Mouse (Mus musculus): Measurements from ENCODE around the gene Gtf2f2. TPM values are rescaled to one million over a fixed set of nuclear protein-coding genes. Genes with fewer than 3 reads are reported as not detected.

Gene Gtf2f2
- polyA plus RNA-seq, 1 experiment from 2014 or later = 55.9 TPM

DNA sequence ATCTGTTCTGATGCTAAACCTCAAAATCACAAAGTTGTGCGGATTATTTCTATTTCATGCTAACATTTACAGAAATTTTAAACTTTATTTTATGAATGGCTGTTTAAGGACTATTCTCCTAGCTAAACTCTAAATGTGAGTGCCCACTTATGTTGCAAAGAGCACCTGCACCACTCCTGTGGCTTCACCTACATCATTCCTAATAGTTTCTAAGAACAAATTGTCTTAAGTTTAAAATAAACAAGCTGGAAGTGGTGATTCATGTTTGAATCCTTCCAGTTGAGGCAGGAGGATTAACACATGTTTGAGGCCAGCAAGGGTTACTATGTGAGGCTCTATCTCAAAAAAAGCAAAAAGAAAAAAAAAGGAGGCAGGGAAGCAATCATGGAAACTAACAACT is 46.2 kb downstream of the Gtf2f2 start:
- WGBS = 89% methylated on average over 1 of the region's 1 CpGs
- Histone ChIP-seq H3K27me3 (ENCODE audit: control insufficient read depth, insufficient read depth, low read length) (no peaks in the 10 kb centered on the region), H3K4me1 (ENCODE audit: control insufficient read depth, insufficient read depth, low read length) (no peaks in the 10 kb centered on the region), H3K9me3 (replicated peaks; ENCODE audit: control insufficient read depth, low read length) (no peaks in the 10 kb centered on the region), H3K9ac (replicated peaks; ENCODE audit: low read length) (no peak overlapping the region), H3K4me2 (ENCODE audit: low read depth, low read length) (no peak overlapping the region), H3K27ac (replicated peaks; ENCODE audit: low read depth, low read length) (no peak overlapping the region), H3K4me3 (ENCODE audit: low read depth, low read length) (no peak overlapping the region), H3K36me3 (replicated peaks; ENCODE audit: control insufficient read depth, insufficient read depth, low read depth, low read length) (no peaks in the 10 kb centered on the region)
- ATAC-seq (replicated peaks; ENCODE audit: insufficient number of reproducible peaks, low FRiP score, low TSS enrichment, low read depth) (no peak), DNase-seq (ENCODE audit: low spot score) (no peak)

DNA sequence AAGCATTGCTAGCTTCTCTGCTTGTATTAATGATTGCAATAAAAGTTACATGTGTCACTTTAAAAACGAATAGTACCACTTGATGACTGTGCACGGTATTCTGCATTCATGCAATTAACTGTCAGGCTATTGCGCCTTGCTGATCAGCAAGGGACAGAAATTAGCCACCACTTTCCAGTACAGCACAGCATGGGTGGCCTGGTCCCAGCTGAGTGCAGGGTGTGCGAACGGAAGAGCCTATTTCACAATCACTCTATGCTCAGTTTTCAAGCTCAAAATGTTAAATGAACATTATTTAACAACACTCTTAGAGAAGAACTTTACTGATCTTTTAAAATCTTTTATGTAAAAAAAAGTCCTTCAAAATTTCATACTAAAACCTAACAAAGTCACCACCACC is 46.7 kb downstream of the Gtf2f2 start:
- WGBS = 75% methylated on average over 5 of the region's 5 CpGs
- Histone ChIP-seq H3K4me3 (ENCODE audit: low read depth, low read length) (no peak overlapping the region), H3K9me3 (replicated peaks; ENCODE audit: control insufficient read depth, low read length) (no peaks in the 10 kb centered on the region), H3K27ac (replicated peaks; ENCODE audit: low read depth, low read length) (no peak overlapping the region), H3K9ac (replicated peaks; ENCODE audit: low read length) (no peak overlapping the region), H3K27me3 (ENCODE audit: control insufficient read depth, insufficient read depth, low read length) (no peaks in the 10 kb centered on the region), H3K36me3 (replicated peaks; ENCODE audit: control insufficient read depth, insufficient read depth, low read depth, low read length) (no peaks in the 10 kb centered on the region), H3K4me2 (ENCODE audit: low read depth, low read length) (no peak overlapping the region), H3K4me1 (ENCODE audit: control insufficient read depth, insufficient read depth, low read length) (no peaks in the 10 kb centered on the region)
- ATAC-seq (replicated peaks; ENCODE audit: insufficient number of reproducible peaks, low FRiP score, low TSS enrichment, low read depth) = no peak
- DNase-seq (ENCODE audit: low spot score) = no peak

DNA sequence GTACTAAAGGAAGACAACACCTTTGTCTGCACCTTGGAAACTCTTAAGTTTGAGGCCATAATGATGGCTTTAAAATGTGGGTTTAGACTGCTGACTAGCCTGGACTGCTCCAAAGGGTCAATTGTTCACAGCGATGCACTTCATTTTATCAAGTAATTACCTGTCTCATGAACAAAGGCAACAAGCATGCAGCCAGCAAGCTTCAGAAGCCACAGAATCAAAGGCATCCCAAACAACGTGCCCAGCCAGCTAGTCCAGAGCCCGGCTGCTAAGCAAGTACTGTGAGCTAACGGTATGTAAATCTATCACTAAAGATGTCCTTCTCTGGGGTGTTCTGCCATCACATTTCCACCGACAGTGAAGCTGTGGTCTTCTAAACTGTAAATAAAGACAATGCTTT is 47.5 kb downstream of the Gtf2f2 start:
- no peak overlapping the region for H3K27ac ChIP-seq (replicated peaks; ENCODE audit: low read depth, low read length)
- DNase-seq (ENCODE audit: low spot score) (no peak), ATAC-seq (replicated peaks; ENCODE audit: insufficient number of reproducible peaks, low FRiP score, low TSS enrichment, low read depth) (no peak)

GRCm38 (mm10) chr14:75962250-75962649 is 48.4 kb downstream of the Gtf2f2 start:
- ATAC-seq (replicated peaks; ENCODE audit: insufficient number of reproducible peaks, low FRiP score, low TSS enrichment, low read depth) (no peak), DNase-seq (ENCODE audit: low spot score) (no peak)
- no peaks in the 10 kb centered on the region for H3K27me3 ChIP-seq (ENCODE audit: control insufficient read depth, insufficient read depth, low read length)
- 86% methylated on average over 9 of the region's 9 CpGs for WGBS
- no peaks in the 10 kb centered on the region for H3K4me1 ChIP-seq (ENCODE audit: control insufficient read depth, insufficient read depth, low read length)
- H3K4me2 ChIP-seq (ENCODE audit: low read depth, low read length) = no peak overlapping the region
- no peak overlapping the region for H3K4me3 ChIP-seq (ENCODE audit: low read depth, low read length)
- H3K9ac ChIP-seq (replicated peaks; ENCODE audit: low read length) = no peak overlapping the region
- H3K9me3 ChIP-seq (replicated peaks; ENCODE audit: control insufficient read depth, low read length) = no peaks in the 10 kb centered on the region
- no peak overlapping the region for H3K27ac ChIP-seq (replicated peaks; ENCODE audit: low read depth, low read length)
- H3K36me3 ChIP-seq (replicated peaks; ENCODE audit: control insufficient read depth, insufficient read depth, low read depth, low read length) = no peaks in the 10 kb centered on the region

More for the DNA sequence above, 47.5 kb downstream of the Gtf2f2 start:
- Histone ChIP-seq H3K9me3 (replicated peaks; ENCODE audit: control insufficient read depth, low read length) (no peaks in the 10 kb centered on the region), H3K4me3 (ENCODE audit: low read depth, low read length) (no peak overlapping the region), H3K27me3 (ENCODE audit: control insufficient read depth, insufficient read depth, low read length) (no peaks in the 10 kb centered on the region), H3K4me1 (ENCODE audit: control insufficient read depth, insufficient read depth, low read length) (no peaks in the 10 kb centered on the region), H3K4me2 (ENCODE audit: low read depth, low read length) (no peak overlapping the region), H3K9ac (replicated peaks; ENCODE audit: low read length) (no peak overlapping the region), H3K36me3 (replicated peaks; ENCODE audit: control insufficient read depth, insufficient read depth, low read depth, low read length) (no peaks in the 10 kb centered on the region)
- 63% methylated on average over 5 of the region's 5 CpGs for WGBS

- no peaks in the 10 kb centered on the region for H3K4me1 ChIP-seq (ENCODE audit: control insufficient read depth, insufficient read depth, low read length)
- H3K4me3 ChIP-seq (ENCODE audit: low read depth, low read length) = no peak within 1 kb of the TSS
- no peaks in the 10 kb centered on the region for H3K27me3 ChIP-seq (ENCODE audit: control insufficient read depth, insufficient read depth, low read length)
- H3K9me3 ChIP-seq (replicated peaks; ENCODE audit: control insufficient read depth, low read length) = no peaks in the 10 kb centered on the region
- no peaks in the 10 kb centered on the region for H3K36me3 ChIP-seq (replicated peaks; ENCODE audit: control insufficient read depth, insufficient read depth, low read depth, low read length)
- WGBS = 87% methylated on average over 7 of the region's 7 CpGs
- no peak within 1 kb of the TSS for H3K9ac ChIP-seq (replicated peaks; ENCODE audit: low read length)
- H3K4me2 ChIP-seq (ENCODE audit: low read depth, low read length) = no peak within 1 kb of the TSS
- DNase-seq (ENCODE audit: low spot score) (no peak), ATAC-seq (replicated peaks; ENCODE audit: insufficient number of reproducible peaks, low FRiP score, low TSS enrichment, low read depth) (no peak)
- H3K27ac ChIP-seq (replicated peaks; ENCODE audit: low read depth, low read length) = no peak within 1 kb of the TSS
Observed at GRCm38 (mm10) chr14:75954766-75955165, 55.9 kb downstream of the Gtf2f2 start, which contains the start of gene Kctd4. Gene Kctd4, plus strand, starts transcription at chr14:75955009.

DNA sequence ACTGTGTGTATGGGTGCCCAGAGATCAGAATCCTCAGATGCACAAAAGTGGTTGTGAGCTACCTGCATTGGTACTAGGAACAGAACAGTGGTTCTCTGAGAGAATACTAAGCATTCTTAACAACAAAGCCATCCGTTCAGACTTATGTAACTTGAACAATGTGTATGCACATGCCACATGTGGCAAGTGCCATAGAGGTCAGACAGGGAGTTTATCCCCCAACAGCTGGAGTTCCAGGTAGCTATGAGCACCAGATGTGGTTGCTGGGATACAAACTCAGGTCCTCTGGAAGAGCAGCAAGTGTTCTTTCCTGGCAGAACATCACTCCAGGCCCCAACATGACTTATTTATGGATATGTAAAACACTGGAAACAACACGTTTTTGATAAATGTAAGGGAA is 57.7 kb downstream of the Gtf2f2 start:
- Histone ChIP-seq H3K4me3 (ENCODE audit: low read depth, low read length) (no peak overlapping the region), H3K4me1 (ENCODE audit: control insufficient read depth, insufficient read depth, low read length) (no peaks in the 10 kb centered on the region), H3K9ac (replicated peaks; ENCODE audit: low read length) (no peak overlapping the region), H3K27ac (replicated peaks; ENCODE audit: low read depth, low read length) (no peak overlapping the region), H3K4me2 (ENCODE audit: low read depth, low read length) (no peak overlapping the region), H3K36me3 (replicated peaks; ENCODE audit: control insufficient read depth, insufficient read depth, low read depth, low read length) (no peaks in the 10 kb centered on the region), H3K9me3 (replicated peaks; ENCODE audit: control insufficient read depth, low read length) (no peaks in the 10 kb centered on the region), H3K27me3 (ENCODE audit: control insufficient read depth, insufficient read depth, low read length) (no peaks in the 10 kb centered on the region)
- WGBS = 43% methylated on average over 2 of the region's 2 CpGs
- DNase-seq (ENCODE audit: low spot score) (peak; percentile 62), ATAC-seq (replicated peaks; ENCODE audit: insufficient number of reproducible peaks, low FRiP score, low TSS enrichment, low read depth) (no peak)

DNA sequence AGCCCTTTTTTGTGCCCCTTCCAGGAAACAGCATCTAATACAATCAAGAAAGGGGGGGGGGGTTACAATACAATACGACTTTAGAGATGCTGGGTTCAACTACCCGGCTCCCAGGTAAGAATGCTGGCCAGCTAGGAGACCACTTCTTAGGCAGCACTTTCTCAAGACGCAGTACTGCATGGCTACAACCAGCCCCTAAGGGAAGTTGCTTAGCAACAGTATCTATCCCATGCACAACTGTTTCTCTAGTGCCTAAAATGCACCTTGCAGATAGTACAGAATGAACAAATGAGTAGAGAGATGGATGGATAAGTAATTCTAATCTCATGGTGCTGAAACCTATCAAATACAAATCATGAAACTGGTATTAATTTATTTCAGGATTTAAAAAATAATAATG is 63.0 kb downstream of the Gtf2f2 start:
- Histone ChIP-seq H3K4me1 (ENCODE audit: control insufficient read depth, insufficient read depth, low read length) (no peaks in the 10 kb centered on the region), H3K27me3 (ENCODE audit: control insufficient read depth, insufficient read depth, low read length) (no peaks in the 10 kb centered on the region), H3K36me3 (replicated peaks; ENCODE audit: control insufficient read depth, insufficient read depth, low read depth, low read length) (no peaks in the 10 kb centered on the region), H3K4me3 (ENCODE audit: low read depth, low read length) (no peak overlapping the region), H3K27ac (replicated peaks; ENCODE audit: low read depth, low read length) (no peak overlapping the region), H3K9me3 (replicated peaks; ENCODE audit: control insufficient read depth, low read length) (no peaks in the 10 kb centered on the region), H3K9ac (replicated peaks; ENCODE audit: low read length) (no peak overlapping the region), H3K4me2 (ENCODE audit: low read depth, low read length) (no peak overlapping the region)
- 67% methylated on average over 3 of the region's 3 CpGs for WGBS
- no peak for ATAC-seq (replicated peaks; ENCODE audit: insufficient number of reproducible peaks, low FRiP score, low TSS enrichment, low read depth)
- no peak for DNase-seq (ENCODE audit: low spot score)

DNA sequence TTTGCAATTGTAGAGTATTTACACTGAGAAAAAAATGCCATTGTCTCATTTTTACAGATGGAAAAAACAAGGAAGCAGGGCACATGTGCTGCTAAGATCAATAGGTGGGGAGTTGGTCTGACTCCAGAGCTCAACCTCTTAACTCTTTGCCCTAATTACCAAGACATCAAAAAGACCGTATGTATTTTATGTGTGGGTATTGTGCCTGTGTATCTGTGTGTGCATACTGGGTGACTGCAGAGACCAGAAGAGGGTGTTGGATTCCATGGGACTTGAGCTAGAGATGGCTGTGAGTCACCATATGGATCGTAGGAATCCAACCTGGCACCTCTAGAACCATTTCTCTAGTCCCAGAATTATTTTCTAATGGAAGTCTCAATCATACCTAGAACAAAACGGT is 68.3 kb downstream of the Gtf2f2 start:
- DNase-seq (ENCODE audit: low spot score) (no peak), ATAC-seq (replicated peaks; ENCODE audit: insufficient number of reproducible peaks, low FRiP score, low TSS enrichment, low read depth) (no peak)
- no peaks in the 10 kb centered on the region for H3K27me3 ChIP-seq (ENCODE audit: control insufficient read depth, insufficient read depth, low read length)
- no peak overlapping the region for H3K27ac ChIP-seq (replicated peaks; ENCODE audit: low read depth, low read length)
- H3K4me3 ChIP-seq (ENCODE audit: low read depth, low read length) = no peak overlapping the region
- no peak overlapping the region for H3K4me2 ChIP-seq (ENCODE audit: low read depth, low read length)
- WGBS = 92% methylated on average over 3 of the region's 3 CpGs
- H3K9me3 ChIP-seq (replicated peaks; ENCODE audit: control insufficient read depth, low read length) = no peaks in the 10 kb centered on the region
- H3K36me3 ChIP-seq (replicated peaks; ENCODE audit: control insufficient read depth, insufficient read depth, low read depth, low read length) = no peaks in the 10 kb centered on the region
- H3K9ac ChIP-seq (replicated peaks; ENCODE audit: low read length) = no peak overlapping the region
- H3K4me1 ChIP-seq (ENCODE audit: control insufficient read depth, insufficient read depth, low read length) = no peaks in the 10 kb centered on the region

All from embryonic facial prominence, embryonic 11.5 days (tissue).